Mouse (Mus musculus): ENCODE data around the gene Nfatc2.

Gene Nfatc2

DNA sequence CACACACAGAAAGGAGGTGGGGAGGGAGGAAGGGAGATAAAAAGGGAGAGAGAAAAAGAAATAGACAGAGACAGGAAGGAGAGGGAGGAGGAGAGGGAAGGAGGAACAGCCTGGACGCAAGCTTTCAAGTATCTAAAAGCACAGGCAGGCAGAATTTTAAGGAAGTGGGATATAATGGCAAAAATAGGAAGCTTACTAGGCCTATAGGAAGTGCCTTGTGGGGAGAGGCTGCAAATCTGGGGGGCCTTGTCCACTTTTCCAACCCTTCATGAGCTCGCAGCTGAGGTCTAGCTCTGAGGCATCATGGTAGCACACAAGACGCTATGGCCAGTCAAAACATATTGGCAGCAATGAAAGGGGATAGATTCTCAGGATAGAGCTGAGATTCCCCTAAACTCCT, 22.3 kb downstream of the Nfatc2 start:
- CTCF ChIA-PET: no interaction called here

DNA sequence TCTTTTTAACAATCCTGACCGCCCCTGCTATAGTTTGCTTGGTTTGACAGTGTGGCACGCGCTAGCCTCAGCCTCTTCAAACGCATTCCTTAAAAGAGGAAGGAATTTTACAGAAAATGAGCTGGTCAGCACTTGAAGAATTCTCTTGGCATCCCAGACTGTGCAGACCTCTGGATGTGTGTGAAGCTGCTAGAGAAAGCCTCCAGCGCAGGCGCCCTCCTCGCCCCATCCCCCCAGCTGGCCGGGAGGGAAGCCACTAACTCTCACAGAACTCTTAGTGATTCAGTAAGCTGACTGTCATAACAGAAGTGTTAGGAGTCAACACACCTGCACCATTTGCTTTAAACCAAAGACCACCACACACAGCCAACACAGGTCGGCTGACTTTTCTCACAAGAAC, 23.3 kb downstream of the Nfatc2 start:
- CTCF ChIA-PET: no interaction called here

DNA sequence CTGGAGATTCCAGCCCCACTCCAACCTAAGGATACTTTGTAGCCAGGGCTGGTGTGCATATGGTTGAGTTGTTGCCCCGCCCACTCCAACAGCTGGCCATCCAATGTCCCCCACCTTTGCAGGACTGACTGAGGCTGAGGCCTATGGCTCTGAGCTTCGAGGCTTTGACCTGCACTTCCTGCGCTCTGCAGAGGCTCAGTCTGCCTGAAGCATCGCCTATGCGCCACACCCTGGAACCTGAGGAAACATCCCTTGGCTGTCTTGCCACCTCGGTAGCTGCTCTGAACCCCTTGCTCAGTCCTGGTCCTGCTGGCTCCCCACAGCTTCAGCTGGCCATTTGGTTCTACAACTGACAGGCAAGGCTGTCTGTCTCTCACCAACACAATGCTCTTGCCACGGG, 24.1 kb downstream of the Nfatc2 start:
- CTCF ChIA-PET: no interaction called here

DNA sequence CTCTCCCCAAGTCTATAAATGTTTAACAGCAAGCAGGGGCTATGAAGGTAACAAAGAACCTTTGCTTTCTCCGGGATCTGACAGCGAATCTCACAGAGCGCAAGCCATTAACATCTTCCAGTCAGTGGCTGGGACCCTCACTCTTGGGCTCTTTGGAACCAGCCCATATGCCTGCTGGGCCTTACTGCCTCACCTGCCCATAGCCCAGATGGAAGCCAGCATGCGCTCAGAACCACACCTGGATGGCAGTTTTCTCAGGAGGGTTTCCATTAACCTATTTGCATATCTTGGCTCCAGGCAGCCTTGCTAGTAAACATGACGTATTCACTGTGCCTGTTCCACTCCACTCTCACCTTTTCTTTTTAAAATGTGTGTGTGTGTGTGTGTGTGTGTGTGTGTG, 25.6 kb downstream of the Nfatc2 start:
- CTCF ChIA-PET: no interaction called here

- CTCF ChIA-PET: no interaction called here
These were observed 26.5 kb downstream of the Nfatc2 start for GRCm38 (mm10) chr2:168574934-168575333.

- CTCF ChIA-PET: no interaction called here
These were observed 27.6 kb downstream of the Nfatc2 start for GRCm38 (mm10) chr2:168573866-168574265.

GRCm38 (mm10) chr2:168571241-168571640, 30.2 kb downstream of the Nfatc2 start:
- CTCF ChIA-PET: no interaction called here

- CTCF ChIA-PET: no interaction called here
These were observed 35.8 kb downstream of the Nfatc2 start for GRCm38 (mm10) chr2:168565538-168566253.

- CTCF ChIA-PET: no interaction called here
These were observed 38.3 kb downstream of the Nfatc2 start for GRCm38 (mm10) chr2:168563184-168563583.

DNA sequence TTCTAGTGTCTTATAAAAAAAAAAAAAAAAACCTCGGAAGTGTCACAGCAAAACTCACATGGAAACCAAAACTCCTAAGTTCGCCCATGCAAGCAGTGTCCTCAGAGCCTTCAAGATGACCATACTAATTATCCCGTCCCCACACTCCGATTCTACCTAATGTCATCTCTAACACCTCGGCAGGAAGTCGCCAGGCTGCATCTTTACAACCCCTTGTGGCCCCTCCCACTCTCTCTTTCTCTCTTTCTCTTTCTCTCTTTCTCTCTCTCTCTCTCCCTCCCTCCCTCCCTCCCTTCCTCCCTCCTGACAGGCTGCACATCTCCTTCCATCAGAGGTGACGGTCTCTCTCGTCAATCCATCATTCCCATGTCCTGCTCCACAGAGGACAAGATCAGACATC, 44.4 kb downstream of the Nfatc2 start:
- CTCF ChIA-PET: no interaction called here

DNA sequence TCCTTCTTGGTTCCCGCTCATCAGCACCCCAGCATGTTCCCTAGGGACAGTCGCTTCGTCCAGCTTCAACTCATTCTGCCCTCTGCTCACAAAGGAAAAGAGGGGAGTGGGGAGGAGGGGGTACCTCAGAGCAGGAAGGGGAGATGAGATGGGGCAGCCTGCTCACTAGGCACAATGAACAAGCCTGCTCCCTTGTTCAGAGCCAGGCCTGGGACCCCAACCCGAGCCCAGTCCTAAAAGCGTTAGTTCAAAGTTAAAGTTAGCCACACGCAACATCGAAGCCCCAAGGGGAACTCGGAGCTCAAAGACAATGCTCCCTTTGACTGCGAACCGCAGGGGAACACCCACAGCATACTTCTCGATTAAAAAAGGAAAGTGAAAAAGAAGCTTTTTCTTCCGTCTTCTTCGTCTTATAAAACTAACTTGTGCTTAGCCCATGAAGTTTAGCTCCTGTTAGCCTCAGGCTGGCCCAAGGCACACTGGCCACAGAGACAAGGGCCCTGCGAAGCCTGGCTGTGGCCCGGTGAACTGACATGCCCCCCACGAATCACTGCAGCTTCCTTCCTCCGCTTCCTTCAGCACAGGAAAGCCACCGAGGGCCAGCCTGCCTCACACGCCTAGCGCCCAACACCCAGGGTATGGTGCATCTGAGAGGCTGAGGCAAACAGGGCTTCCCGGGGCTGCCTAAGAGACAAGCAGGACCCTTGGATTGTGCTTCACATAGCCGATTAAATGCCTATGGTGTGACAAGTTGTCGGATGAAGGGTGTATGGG, 45.4 kb downstream of the Nfatc2 start:
- CTCF ChIA-PET: interaction anchor here (0.5 kb wide), 1 partner anchor 306 kb away, joined by 3 read pairs; no protein-coding TSS in a partner anchor

- CTCF ChIA-PET: no interaction called here
These were observed 47.9 kb downstream of the Nfatc2 start for GRCm38 (mm10) chr2:168553541-168553961.

- CTCF ChIA-PET: no interaction called here
These were observed 49.1 kb downstream of the Nfatc2 start for GRCm38 (mm10) chr2:168552405-168552804.

DNA sequence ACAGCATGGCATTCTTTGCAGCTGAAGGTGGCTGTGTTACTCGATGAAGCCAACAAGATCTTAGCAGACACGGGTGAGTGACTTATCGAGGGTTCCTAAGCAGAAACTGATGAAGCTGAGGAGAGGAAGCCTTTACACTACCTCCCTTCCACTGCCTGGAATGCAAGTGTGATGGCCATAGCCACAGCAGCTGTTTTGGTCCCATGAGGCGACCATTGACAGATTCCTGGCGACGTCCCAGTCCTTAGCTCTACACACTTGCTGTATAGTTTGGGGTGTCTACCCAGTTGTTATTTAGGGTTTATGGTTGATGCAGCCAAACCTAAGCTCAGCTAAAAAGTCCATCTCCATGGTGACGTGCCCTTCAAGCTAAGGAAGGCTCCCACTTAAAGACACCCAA, 50.2 kb downstream of the Nfatc2 start:
- CTCF ChIA-PET: no interaction called here

GRCm38 (mm10) chr2:168549326-168549725, 52.1 kb downstream of the Nfatc2 start:
- CTCF ChIA-PET: no interaction called here

- CTCF ChIA-PET: no interaction called here
These were observed 53.4 kb downstream of the Nfatc2 start for GRCm38 (mm10) chr2:168548008-168548407.

GRCm38 (mm10) chr2:168545901-168546557, 55.4 kb downstream of the Nfatc2 start:
- CTCF ChIA-PET: no interaction called here

GRCm38 (mm10) chr2:168544102-168544501, 57.4 kb downstream of the Nfatc2 start:
- CTCF ChIA-PET: no interaction called here

DNA sequence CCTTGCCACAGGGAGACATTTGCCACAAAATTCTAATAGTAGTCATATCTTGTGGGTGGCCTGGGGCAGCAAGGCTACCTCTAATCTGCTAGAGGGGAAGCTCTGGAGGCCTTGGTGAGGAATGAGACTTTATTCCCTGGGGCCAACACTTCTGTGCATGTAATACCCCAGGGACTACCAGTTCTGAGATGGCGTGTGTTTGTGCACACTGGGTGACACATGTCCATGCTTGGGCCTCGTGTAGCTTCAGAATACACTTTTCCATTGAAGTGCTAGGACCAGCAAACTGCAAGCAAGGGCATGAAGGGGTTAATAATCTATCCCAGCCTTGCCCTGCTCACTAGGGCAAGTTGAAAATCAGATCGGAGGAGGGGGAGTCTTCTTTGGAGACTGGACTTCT, 58.4 kb downstream of the Nfatc2 start:
- CTCF ChIA-PET: no interaction called here

DNA sequence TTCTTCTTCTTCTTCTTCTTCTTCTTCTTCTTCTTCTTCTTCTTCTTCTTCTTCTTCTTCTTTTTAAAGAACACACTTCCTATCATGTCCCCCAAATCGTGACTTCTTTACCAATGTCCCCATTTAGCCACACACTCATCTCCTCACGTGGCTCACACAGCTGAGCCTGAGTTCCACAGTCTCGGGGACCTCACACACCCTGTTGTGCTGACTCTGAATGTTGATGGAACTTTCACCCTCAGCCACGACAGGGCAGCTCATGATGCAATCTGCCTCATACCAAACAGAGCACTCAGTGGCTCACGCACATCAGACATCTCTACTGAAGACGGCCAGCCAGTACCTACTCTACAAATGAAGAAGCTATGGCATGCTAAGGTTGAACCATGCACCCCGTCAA, 60.2 kb downstream of the Nfatc2 start:
- CTCF ChIA-PET: no interaction called here

GRCm38 (mm10) chr2:168539594-168540222, 61.7 kb downstream of the Nfatc2 start:
- CTCF ChIA-PET: interaction anchor here (0.7 kb wide), 1 partner anchor 53 kb away, joined by 3 read pairs; no protein-coding TSS in a partner anchor

- CTCF ChIA-PET: interaction anchor here (0.7 kb wide), 1 partner anchor 54 kb away, joined by 3 read pairs; no protein-coding TSS in a partner anchor
These were observed 62.4 kb downstream of the Nfatc2 start for GRCm38 (mm10) chr2:168539026-168539425.

All from spleen, embryonic (tissue).